Mouse (Mus musculus) ES-Bruce4 (cell line): ENCODE data around the gene Lmnb2. TPM values are rescaled to one million over a fixed set of nuclear protein-coding genes. Genes with fewer than 3 reads are reported as not detected.
A peak's percentile ranks its signal among the peaks of the same experiment; 100 is the strongest.

Source experiments
- H3K27ac ChIP-seq: 2 replicates; pipeline ENCODE4 v1.5.1; 2012; ENCODE audit warnings: low read length, inconsistent platforms; ENCODE audit not compliant: insufficient read depth
- H3K27me3 ChIP-seq: 2 replicates; pipeline ENCODE4 v1.6.1; 2012; ENCODE audit warnings: mild to moderate bottlenecking, low read length, inconsistent platforms; ENCODE audit not compliant: control insufficient read depth, poor library complexity, insufficient read depth, severe bottlenecking
- H3K36me3 ChIP-seq: 2 replicates; pipeline ENCODE4 v1.6.1; 2012; ENCODE audit warnings: inconsistent platforms, mild to moderate bottlenecking, low read length, moderate library complexity; ENCODE audit not compliant: control insufficient read depth, poor library complexity, insufficient read depth, severe bottlenecking
- H3K4me1 ChIP-seq: one replicate; pipeline ENCODE4 v1.8.1; 2011; ENCODE audit warnings: low read length; ENCODE audit not compliant: control insufficient read depth, insufficient read depth
- H3K4me3 ChIP-seq: 2 replicates; pipeline ENCODE4 v1.5.1; 2011; ENCODE audit warnings: low read depth, mild to moderate bottlenecking, low read length
- H3K9ac ChIP-seq: 2 replicates; pipeline ENCODE4 v1.6.1; 2012; ENCODE audit warnings: low read depth, mild to moderate bottlenecking, inconsistent platforms; ENCODE audit not compliant: poor library complexity, severe bottlenecking
- H3K9me3 ChIP-seq: replicated peaks from 2 replicates; pipeline ENCODE4 v1.6.1; 2012; ENCODE audit warnings: mild to moderate bottlenecking, low read length, inconsistent platforms; ENCODE audit not compliant: control insufficient read depth, poor library complexity, insufficient read depth, severe bottlenecking
- CTCF ChIP-seq: IDR thresholded peaks from one replicate; pipeline ENCODE4 v1.8.1; 2011; ENCODE audit warnings: low read depth, low read length
- EP300 ChIP-seq: IDR thresholded peaks from 2 replicates; pipeline ENCODE4 v1.6.1; 2011; ENCODE audit warnings: low read depth, low read length; ENCODE audit not compliant: insufficient read depth
- POLR2A ChIP-seq: IDR thresholded peaks from one replicate; pipeline ENCODE4 v1.8.1; 2011; ENCODE audit warnings: low read length; ENCODE audit not compliant: insufficient read depth
- polyA plus RNA-seq: library from polyadenylated mRNA; stranded (reverse); fragments of >200 nt; gene quantifications from 2 replicates; pipeline ENCODE4 v1.2.4, GENCODE M21; 2011; ENCODE audit warnings: low read depth; ENCODE audit not compliant: missing spikeins, insufficient read depth, insufficient read length

Gene Lmnb2
- polyA plus RNA-seq, 1 experiment = 25.9 TPM

GRCm38 (mm10) chr10:80934136-80934985, 16.3 kb upstream of the Lmnb2 start:
- H3K27ac ChIP-seq = no peak overlapping the region
- H3K4me3 ChIP-seq = no peak overlapping the region
- H3K9ac ChIP-seq = no peak overlapping the region
- peaks cover 18% of the 10 kb centered on the region for H3K4me1 ChIP-seq
- peaks cover 9% of the 10 kb centered on the region for H3K36me3 ChIP-seq
- H3K9me3 ChIP-seq = no peaks in the 10 kb centered on the region
- no peaks in the 10 kb centered on the region for H3K27me3 ChIP-seq
- TF ChIP-seq POLR2A (no peak), EP300 (no peak), CTCF (no peak)

- Histone ChIP-seq H3K4me3 (peak overlapping the region; percentile 18; the same call in 1 of the 2 replicates), H3K36me3 (peaks cover 9% of the 10 kb centered on the region), H3K4me1 (peaks cover 13% of the 10 kb centered on the region), H3K27me3 (no peaks in the 10 kb centered on the region), H3K27ac (no peak overlapping the region), H3K9me3 (no peaks in the 10 kb centered on the region), H3K9ac (no peak overlapping the region)
- TF ChIP-seq POLR2A (no peak), CTCF (no peak), EP300 (no peak)
Measured at GRCm38 (mm10) chr10:80933421-80933979, 15.5 kb upstream of the Lmnb2 start.

GRCm38 (mm10) chr10:80932700-80933420, 14.8 kb upstream of the Lmnb2 start:
- H3K4me1 ChIP-seq = peaks cover 11% of the 10 kb centered on the region
- no peak overlapping the region for H3K27ac ChIP-seq
- no peak overlapping the region; the same call in 1 of the 2 replicates for H3K4me3 ChIP-seq
- no peaks in the 10 kb centered on the region for H3K27me3 ChIP-seq
- TF ChIP-seq EP300 (no peak), POLR2A (no peak), CTCF (no peak)
- H3K36me3 ChIP-seq = peaks cover 9% of the 10 kb centered on the region
- no peaks in the 10 kb centered on the region for H3K9me3 ChIP-seq
- peak overlapping the region; percentile 48; the same call in 1 of the 2 replicates for H3K9ac ChIP-seq

- Histone ChIP-seq H3K9ac (peak overlapping the region; percentile 48), H3K9me3 (no peaks in the 10 kb centered on the region), H3K4me3 (peak overlapping the region; percentile 54; the same call in 1 of the 2 replicates), H3K36me3 (peaks cover 9% of the 10 kb centered on the region), H3K4me1 (peaks cover 6% of the 10 kb centered on the region), H3K27me3 (no peaks in the 10 kb centered on the region), H3K27ac (no peak overlapping the region)
- TF ChIP-seq POLR2A (no peak), EP300 (peak; percentile 77), CTCF (no peak)
Measured at GRCm38 (mm10) chr10:80932206-80932605, 14.2 kb upstream of the Lmnb2 start.

GRCm38 (mm10) chr10:80931695-80932094, 13.7 kb upstream of the Lmnb2 start:
- Histone ChIP-seq H3K9me3 (no peaks in the 10 kb centered on the region), H3K36me3 (peaks cover 9% of the 10 kb centered on the region), H3K27ac (no peak overlapping the region), H3K9ac (peak overlapping the region; percentile 48), H3K4me3 (peak overlapping the region; percentile 54), H3K4me1 (peaks cover 4% of the 10 kb centered on the region), H3K27me3 (no peaks in the 10 kb centered on the region)
- TF ChIP-seq CTCF (no peak), EP300 (peak; percentile 81), POLR2A (no peak)
